In genomic region chr17:45852402-45852801, GRCm38 (mm10) we compare ENCODE assay signal across 22 mouse cellular contexts.
DNase-seq lines count a peak whose midpoint lies in the region; ATAC-seq and TF ChIP-seq lines count a peak whose summit lies in the region.
"Had no signal": no experiment of that assay in that cellular context is flagged by ENCODE, and none has a peak within 500 bp of the region (broad histone marks: within the 10 kb centered on the region; RNA-seq: fewer than 3 reads in every experiment).

No protein-coding gene starts in this region.

- H3K4me2 ChIP-seq in neural tube, embryonic 11.5 days (ENCODE audit: low read depth): no peak overlapping the region
- H3K4me2 ChIP-seq: hindbrain, embryonic 14.5 days; neural tube, embryonic 12.5 days had no signal

- no peaks in the 10 kb centered on the region for H3K4me1 ChIP-seq in neural tube, embryonic 11.5 days (ENCODE audit: control insufficient read depth, insufficient read depth, low read length)
- peaks cover 18% of the 10 kb centered on the region; the same call in 1 of the 2 replicates for H3K4me1 ChIP-seq in embryonic fibroblast, embryonic 13.5 days (ENCODE audit: control insufficient read depth, insufficient read depth, low read length)

- ATAC-seq in neural tube, embryonic 11.5 days (ENCODE audit: insufficient read depth, low FRiP score, low TSS enrichment): no peak
- no peak for ATAC-seq in megakaryocyte-erythroid progenitor cell, adult 5-6 weeks (replicated peaks; ENCODE audit: low FRiP score, low TSS enrichment, poor library complexity, severe bottlenecking)
- ATAC-seq: forebrain, postnatal 0 days; midbrain, embryonic 16.5 days had no signal

- H3K36me3 ChIP-seq in neural tube, embryonic 11.5 days (ENCODE audit: control insufficient read depth, insufficient read depth, low read length): no peaks in the 10 kb centered on the region
- H3K36me3 ChIP-seq: neural tube, embryonic 12.5 days had no signal

- H3K4me3 ChIP-seq in neural tube, embryonic 11.5 days (ENCODE audit: low read depth, low read length): no peak overlapping the region
- H3K4me3 ChIP-seq in embryonic fibroblast, embryonic 13.5 days (ENCODE audit: insufficient read depth, low read length): no peak overlapping the region
- H3K4me3 ChIP-seq: neural tube, embryonic 12.5 days had no signal

- 0 out of 2 replicates have a peak overlapping the region, but pooled peaks have one; percentile 10 for H3K9ac ChIP-seq in neural tube, embryonic 11.5 days (ENCODE audit: low read length)
- H3K9ac ChIP-seq: forebrain, postnatal 0 days; hindbrain, embryonic 14.5 days; neural tube, embryonic 12.5 days had no signal

- peak; percentile 60 for DNase-seq in adrenal gland, adult 8-10 months
- no peak for DNase-seq in adrenal gland, adult 18-20 months (ENCODE audit: low spot score in 2 of 2)
- DNase-seq in neural tube, embryonic 11.5 days (ENCODE audit: low spot score): no peak
- DNase-seq in neural tube, embryonic 10.5 days (ENCODE audit: extremely low spot score, low spot score): no peak
- no peak for DNase-seq in cerebellum, adult 8-10 months
- no peak for DNase-seq in frontal cortex, postnatal 14 days (ENCODE audit: low spot score in 2 of 2)
- DNase-seq: cerebellum, postnatal 14 days; forebrain, postnatal 0 days; gastrocnemius, postnatal 10 days; kidney, adult 11 months; kidney, postnatal 36 days; layer of hippocampus, adult 9-11 months; liver; lung, adult 18-20 months; lung, postnatal 36 days; spleen, adult 18-20 months; thymus, adult 2 months had no signal

- no peaks in the 10 kb centered on the region for H3K27me3 ChIP-seq in neural tube, embryonic 11.5 days (ENCODE audit: control insufficient read depth, insufficient read depth, low read length)

- TF ChIP-seq POLR2A in embryonic fibroblast, embryonic 13.5 days (IDR thresholded peaks at IDR 0.05; ENCODE audit: low read depth, low read length): no peak

- whole genome bisulfite sequencing in neural tube, embryonic 11.5 days: 63% methylated on average over 5 of the region's 5 CpGs

- no peaks in the 10 kb centered on the region for H3K9me3 ChIP-seq in neural tube, embryonic 11.5 days (ENCODE audit: control insufficient read depth, low read length)
- H3K9me3 ChIP-seq: neural tube, embryonic 12.5 days had no signal

- H3K27ac ChIP-seq in neural tube, embryonic 11.5 days (ENCODE audit: low read depth, low read length): no peak overlapping the region
- H3K27ac ChIP-seq in embryonic fibroblast, embryonic 13.5 days (ENCODE audit: insufficient read depth, low read length): peak overlapping the region; percentile 21; the same call in 1 of the 2 replicates
- H3K27ac ChIP-seq: hindbrain, embryonic 14.5 days; neural tube, embryonic 12.5 days had no signal

- no peak for TF ChIP-seq CTCF in embryonic fibroblast, embryonic 13.5 days (IDR thresholded peaks at IDR 0.05; ENCODE audit: borderline replicate concordance, insufficient read depth, low read length)
